Mouse (Mus musculus) ES-Bruce4 (cell line): ENCODE results near the gene Map2k1.

ENCODE experiments used
- CTCF ChIP-seq: IDR thresholded peaks from one replicate; pipeline ENCODE4 v1.8.1; 2011; ENCODE audit warnings: low read depth, low read length
- EP300 ChIP-seq: IDR thresholded peaks from 2 replicates; pipeline ENCODE4 v1.6.1; 2011; ENCODE audit warnings: low read depth, low read length; ENCODE audit not compliant: insufficient read depth
- POLR2A ChIP-seq: IDR thresholded peaks from one replicate; pipeline ENCODE4 v1.8.1; 2011; ENCODE audit warnings: low read length; ENCODE audit not compliant: insufficient read depth

GRCm38 (mm10) chr9:64240681-64241080, 12.8 kb downstream of the Map2k1 start:
- TF ChIP-seq CTCF (no peak), POLR2A (no peak), EP300 (no peak)
